Mouse (Mus musculus) forebrain, postnatal 0 days (tissue): ENCODE data around the gene C130050O18Rik. TPM values are rescaled to one million over a fixed set of nuclear protein-coding genes. Genes with fewer than 3 reads are reported as not detected.

ENCODE experiments used
- ATAC-seq: fragments of 200-750 bp; cut with Nextera tagmentation; 2 replicates; pipeline ENCODE4 v1.8.0; 2017; ENCODE audit warnings: mild to moderate bottlenecking, moderate library complexity
- DNase-seq: peaks from one replicate; pipeline ENCODE4 v3.0.0-alpha.2; 2015
- H3K27ac ChIP-seq: fragments of 300-500 bp; sonication (generic); 2 replicates; pipeline ENCODE4 v1.5.1; 2014; ENCODE audit warnings: low read depth, mild to moderate bottlenecking, antibody characterized with exemption, low read length, moderate library complexity, mixed read lengths
- H3K27me3 ChIP-seq: fragments of 300-500 bp; sonication (generic); 2 replicates; pipeline ENCODE4 v1.6.1; 2014; ENCODE audit warnings: mild to moderate bottlenecking, low read length, mixed read lengths; ENCODE audit not compliant: insufficient read depth
- H3K36me3 ChIP-seq: fragments of 300-500 bp; sonication (generic); 2 replicates; pipeline ENCODE4 v1.6.1; 2014; ENCODE audit warnings: mild to moderate bottlenecking, moderate library complexity; ENCODE audit not compliant: insufficient read depth
- H3K4me1 ChIP-seq: fragments of 300-500 bp; sonication (generic); 2 replicates; pipeline ENCODE4 v1.6.1; 2014; ENCODE audit warnings: antibody characterized with exemption; ENCODE audit not compliant: insufficient read depth
- H3K4me2 ChIP-seq: fragments of 300-500 bp; sonication (generic); 2 replicates; pipeline ENCODE4 v1.6.1; 2014; ENCODE audit warnings: low read depth, mild to moderate bottlenecking, moderate library complexity
- H3K4me3 ChIP-seq: fragments of 300-500 bp; sonication (generic); 2 replicates; pipeline ENCODE4 v1.5.1; 2014; ENCODE audit warnings: low read depth, low read length, mixed read lengths
- H3K9ac ChIP-seq: fragments of 300-500 bp; sonication (generic); 2 replicates; pipeline ENCODE4 v1.6.1; 2014; ENCODE audit warnings: mild to moderate bottlenecking
- H3K9me3 ChIP-seq: fragments of 300-500 bp; sonication (generic); 2 replicates; pipeline ENCODE4 v1.6.1; 2016; ENCODE audit warnings: low read length
- CTCF ChIP-seq: sonication (generic); IDR thresholded peaks from 2 replicates; pipeline ENCODE4 v1.5.1; 2016; ENCODE audit warnings: antibody characterized with exemption, control low read depth, low read depth
- WGBS: fragments of 180-500 bp; shearing (Covaris S2); extraction: QIAGEN DNeasy Blood & Tissue Kit; methylation state at CpG from one replicate; pipeline ENCODE4 v1.1.7; 2014; 5-methylcytosine and 5-hydroxymethylcytosine counted together
- polyA plus RNA-seq: library from polyadenylated mRNA; unstranded; fragments of >200 nt; fragmentation: Nextera tagmentation; extraction: Ambion mirVana; gene quantifications from 2 replicates; pipeline ENCODE4 v1.2.1, GENCODE M21; 2015
- total RNA-seq: library from RNA; depleted of rRNA; stranded (reverse); fragments of >200 nt; gene quantifications from 2 replicates; pipeline ENCODE4 v1.2.3, GENCODE M21; 2014

The C130050O18Rik gene
- total and polyA plus RNA-seq, 2 experiments from 2014 or later = 0.13 TPM; not detected in 1

- Histone ChIP-seq H3K36me3 (no peaks in the 10 kb centered on the region), H3K4me3 (no peak overlapping the region), H3K9me3 (no peaks in the 10 kb centered on the region), H3K9ac (no peak overlapping the region), H3K27me3 (no peaks in the 10 kb centered on the region), H3K4me2 (no peak overlapping the region), H3K4me1 (0 out of 2 replicates have a peak, but pooled peaks cover 4% of the 10 kb centered on the region), H3K27ac (no peak overlapping the region)
- ATAC-seq = no peak
- 70% methylated on average over 11 of the region's 11 CpGs for WGBS
- no peak for DNase-seq
- no peak for TF ChIP-seq CTCF
These were observed 13.6 kb upstream of the C130050O18Rik start for GRCm38 (mm10) chr5:139391309-139391990.

GRCm38 (mm10) chr5:139392219-139393196 is 12.6 kb upstream of the C130050O18Rik start:
- ATAC-seq = no peak
- Histone ChIP-seq H3K9ac (no peak overlapping the region), H3K4me3 (no peak overlapping the region), H3K27me3 (no peaks in the 10 kb centered on the region), H3K4me1 (0 out of 2 replicates have a peak, but pooled peaks cover 4% of the 10 kb centered on the region), H3K27ac (no peak overlapping the region), H3K9me3 (no peaks in the 10 kb centered on the region), H3K4me2 (no peak overlapping the region), H3K36me3 (no peaks in the 10 kb centered on the region)
- no peak for DNase-seq
- no peak for TF ChIP-seq CTCF
- WGBS = 92% methylated on average over 37 of the region's 37 CpGs

DNA sequence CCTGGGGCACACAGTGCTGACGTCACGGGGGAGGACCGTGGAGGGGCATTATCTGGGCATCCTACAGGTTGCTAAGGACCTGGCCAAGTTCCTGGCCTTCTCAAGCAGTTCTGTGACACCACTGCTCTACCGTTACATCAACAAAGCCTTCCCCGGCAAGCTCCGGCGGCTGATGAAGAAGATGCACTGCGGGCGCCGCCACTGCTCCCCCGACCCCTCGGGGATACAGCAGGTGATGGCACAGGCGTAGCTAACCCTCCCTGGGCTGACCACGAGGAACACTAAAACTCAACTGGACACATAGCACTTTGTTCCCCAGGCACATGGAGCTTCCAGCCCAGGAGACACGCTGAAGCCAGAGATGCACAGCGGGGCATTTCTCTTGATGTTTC is 11.9 kb upstream of the C130050O18Rik start:
- Histone ChIP-seq H3K36me3 (no peaks in the 10 kb centered on the region), H3K4me2 (no peak overlapping the region), H3K9ac (no peak overlapping the region), H3K9me3 (no peaks in the 10 kb centered on the region), H3K27ac (no peak overlapping the region), H3K27me3 (no peaks in the 10 kb centered on the region), H3K4me1 (0 out of 2 replicates have a peak, but pooled peaks cover 4% of the 10 kb centered on the region), H3K4me3 (no peak overlapping the region)
- 86% methylated on average over 16 of the region's 16 CpGs for WGBS
- ATAC-seq (no peak), DNase-seq (no peak)
- no peak for TF ChIP-seq CTCF

GRCm38 (mm10) chr5:139394399-139394798 is 10.7 kb upstream of the C130050O18Rik start:
- Histone ChIP-seq H3K27me3 (no peaks in the 10 kb centered on the region), H3K27ac (no peak overlapping the region), H3K4me2 (no peak overlapping the region), H3K4me1 (no peaks in the 10 kb centered on the region), H3K9me3 (no peaks in the 10 kb centered on the region), H3K4me3 (no peak overlapping the region), H3K36me3 (no peaks in the 10 kb centered on the region), H3K9ac (no peak overlapping the region)
- DNase-seq = no peak
- 68% methylated on average over 7 of the region's 7 CpGs for WGBS
- ATAC-seq = no peak
- TF ChIP-seq CTCF = no peak

DNA sequence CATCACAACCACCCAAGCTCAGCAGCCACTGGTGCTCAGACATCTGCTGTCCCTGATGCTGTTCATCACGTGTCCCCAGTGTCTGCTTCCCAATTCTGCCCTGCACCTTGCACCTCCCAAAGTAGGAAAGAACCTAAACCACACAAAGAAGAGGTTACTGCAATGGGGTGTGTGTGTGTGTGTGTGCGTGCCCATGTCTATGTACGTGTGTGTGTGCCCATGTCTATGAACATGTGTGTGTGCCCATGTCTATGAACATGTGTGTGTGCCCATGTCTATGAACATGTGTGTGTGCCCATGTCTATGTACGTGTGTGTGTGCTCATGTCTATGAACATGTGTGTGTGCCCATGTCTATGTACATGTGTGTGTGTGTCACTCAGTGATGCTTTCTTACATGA is 9.6 kb upstream of the C130050O18Rik start:
- no peak overlapping the region for H3K4me2 ChIP-seq
- WGBS = 92% methylated on average over 4 of the region's 4 CpGs
- H3K4me1 ChIP-seq = no peaks in the 10 kb centered on the region
- H3K9ac ChIP-seq = no peak overlapping the region
- no peak for DNase-seq
- no peaks in the 10 kb centered on the region for H3K27me3 ChIP-seq
- H3K9me3 ChIP-seq = no peaks in the 10 kb centered on the region
- no peak for TF ChIP-seq CTCF
- H3K4me3 ChIP-seq = no peak overlapping the region
- no peak overlapping the region for H3K27ac ChIP-seq
- no peak for ATAC-seq
- H3K36me3 ChIP-seq = no peaks in the 10 kb centered on the region

DNA sequence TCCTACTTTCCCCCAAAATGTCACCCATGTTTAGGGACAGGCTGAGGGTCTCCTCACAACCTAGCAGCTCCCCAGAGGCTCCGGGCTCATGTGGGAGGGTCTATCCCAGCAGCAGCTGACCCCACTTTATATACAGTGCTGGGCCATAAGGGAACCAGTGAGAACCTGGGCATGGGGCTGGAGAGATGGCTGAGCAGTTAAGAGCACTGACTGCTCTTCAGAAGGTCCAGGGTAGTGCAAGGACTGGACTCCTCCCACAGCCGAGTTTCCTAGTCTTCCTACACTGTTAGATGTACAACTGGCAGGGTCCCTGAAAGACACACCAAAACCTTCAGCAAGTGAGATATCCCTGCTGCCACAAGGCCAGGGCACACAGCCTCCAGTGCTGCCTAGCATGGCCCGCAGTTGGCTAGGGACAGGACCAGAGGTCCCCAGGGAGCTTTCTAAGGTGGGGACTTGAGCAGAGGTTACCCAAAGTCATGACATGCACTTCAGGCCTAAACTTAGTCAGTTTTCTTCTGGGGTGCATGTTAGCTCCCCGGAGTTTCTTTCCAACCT is 7.6 kb upstream of the C130050O18Rik start:
- H3K4me3 ChIP-seq = no peak overlapping the region
- 93% methylated on average over 4 of the region's 4 CpGs for WGBS
- H3K9ac ChIP-seq = no peak overlapping the region
- DNase-seq (no peak), ATAC-seq (no peak)
- no peaks in the 10 kb centered on the region for H3K9me3 ChIP-seq
- no peak overlapping the region for H3K27ac ChIP-seq
- no peak for TF ChIP-seq CTCF
- no peaks in the 10 kb centered on the region for H3K27me3 ChIP-seq
- H3K36me3 ChIP-seq = no peaks in the 10 kb centered on the region
- H3K4me1 ChIP-seq = no peaks in the 10 kb centered on the region
- no peak overlapping the region for H3K4me2 ChIP-seq
